In the genomic region with DNA sequence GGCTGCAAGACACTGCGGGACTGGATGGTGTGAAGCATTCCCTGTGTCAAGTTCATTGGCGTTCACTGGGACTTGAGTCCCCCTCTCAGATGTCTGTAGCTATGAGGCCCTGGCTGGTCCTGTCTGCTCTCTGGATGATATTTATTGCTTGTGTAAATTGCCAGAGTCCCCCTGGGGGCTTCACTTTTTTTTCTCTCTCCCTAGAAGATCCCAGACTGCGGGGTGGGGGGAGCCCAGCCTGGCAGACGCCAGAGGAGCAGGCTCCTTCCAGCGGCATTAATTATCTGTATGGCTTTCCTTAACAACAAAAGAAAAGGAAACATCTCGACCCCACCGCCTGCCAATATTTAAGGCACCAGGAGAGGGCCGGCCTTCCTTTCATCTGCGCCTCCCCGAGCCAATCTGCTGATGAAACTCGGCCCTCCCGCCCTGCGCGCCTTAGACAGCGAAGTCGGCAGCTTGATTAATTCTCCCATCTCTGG, we compare ENCODE assay signal across 10 mouse cellular contexts.
DNase-seq lines count a peak whose midpoint lies in the region; ATAC-seq lines count a peak whose summit lies in the region.
"Had no signal": no experiment of that assay in that cellular context is flagged by ENCODE, and none has a peak within 500 bp of the region (broad histone marks: within the 10 kb centered on the region; RNA-seq: fewer than 3 reads in every experiment).

No protein-coding gene starts in this region.

- no peaks in the 10 kb centered on the region for H3K27me3 ChIP-seq in heart, embryonic 13.5 days (replicated peaks)
- no peaks in the 10 kb centered on the region for H3K27me3 ChIP-seq in intestine, embryonic 14.5 days (replicated peaks; ENCODE audit: control insufficient read depth, insufficient read depth, low read length)
- H3K27me3 ChIP-seq in midbrain, embryonic 15.5 days (replicated peaks), result no peaks in the 10 kb centered on the region
- H3K27me3 ChIP-seq: embryonic facial prominence, embryonic 15.5 days; liver, embryonic 13.5 days had no signal

- no peak overlapping the region for H3K4me3 ChIP-seq in heart, embryonic 13.5 days
- no peak overlapping the region for H3K4me3 ChIP-seq in intestine, embryonic 14.5 days (ENCODE audit: low read depth, low read length)
- H3K4me3 ChIP-seq in midbrain, embryonic 15.5 days, result no peak overlapping the region
- H3K4me3 ChIP-seq: embryonic facial prominence, embryonic 15.5 days; liver, embryonic 13.5 days had no signal

- no peaks in the 10 kb centered on the region for H3K9me3 ChIP-seq in heart, embryonic 13.5 days
- no peaks in the 10 kb centered on the region for H3K9me3 ChIP-seq in intestine, embryonic 14.5 days (ENCODE audit: control insufficient read depth, low read length)
- H3K9me3 ChIP-seq in midbrain, embryonic 15.5 days, result no peaks in the 10 kb centered on the region
- H3K9me3 ChIP-seq: embryonic facial prominence, embryonic 15.5 days; liver, embryonic 13.5 days had no signal

- peak overlapping the region; percentile 17; the same call in 1 of the 2 replicates for H3K27ac ChIP-seq in heart, embryonic 13.5 days (replicated peaks)
- H3K27ac ChIP-seq in intestine, embryonic 14.5 days (ENCODE audit: low read depth), result peak overlapping the region; percentile 69
- peak overlapping the region; percentile 80 for H3K27ac ChIP-seq in midbrain, embryonic 15.5 days
- H3K27ac ChIP-seq: embryonic facial prominence, embryonic 15.5 days; liver, embryonic 13.5 days had no signal

- H3K9ac ChIP-seq in heart, embryonic 13.5 days, result no peak overlapping the region
- H3K9ac ChIP-seq in intestine, embryonic 14.5 days (ENCODE audit: low read length), result no peak overlapping the region
- H3K9ac ChIP-seq in midbrain, embryonic 15.5 days, result peak overlapping the region; percentile 20; the same call in 1 of the 2 replicates
- H3K9ac ChIP-seq: embryonic facial prominence, embryonic 15.5 days; liver, embryonic 13.5 days had no signal

- H3K36me3 ChIP-seq in heart, embryonic 13.5 days, result no peaks in the 10 kb centered on the region
- H3K36me3 ChIP-seq in intestine, embryonic 14.5 days (ENCODE audit: control insufficient read depth, insufficient read depth, low read length), result no peaks in the 10 kb centered on the region
- H3K36me3 ChIP-seq in midbrain, embryonic 15.5 days (replicated peaks), result no peaks in the 10 kb centered on the region
- H3K36me3 ChIP-seq: embryonic facial prominence, embryonic 15.5 days; liver, embryonic 13.5 days had no signal

- peaks cover 37% of the 10 kb centered on the region for H3K4me1 ChIP-seq in heart, embryonic 13.5 days
- H3K4me1 ChIP-seq in intestine, embryonic 14.5 days (replicated peaks; ENCODE audit: control insufficient read depth, insufficient read depth, low read length), result peaks cover 30% of the 10 kb centered on the region
- H3K4me1 ChIP-seq in midbrain, embryonic 15.5 days, result peaks cover 15% of the 10 kb centered on the region
- H3K4me1 ChIP-seq: liver, embryonic 13.5 days had no signal

- WGBS in heart, embryonic 13.5 days, result 34% methylated on average over 16 of the region's 16 CpGs
- 16% methylated on average over 16 of the region's 16 CpGs for WGBS in intestine, embryonic 14.5 days
- 4% methylated on average over 16 of the region's 16 CpGs for WGBS in midbrain, embryonic 15.5 days

- DNase-seq in heart, adult 8-10 months (ENCODE audit: low spot score), result no peak
- DNase-seq in embryo, embryonic 11 days, result peak; percentile 85
- DNase-seq in intestine, embryonic 14.5 days (ENCODE audit: low spot score), result peak; percentile 68
- DNase-seq in cerebellum, adult 8-10 months, result no peak
- DNase-seq in cerebellum, adult 11 months, result no peak
- no peak for DNase-seq in thymus, adult 18-20 months
- DNase-seq: liver, embryonic 13.5 days had no signal

- H3K4me2 ChIP-seq in heart, embryonic 13.5 days, result peak overlapping the region; percentile 37; the same call in 1 of the 2 replicates
- peak overlapping the region; percentile 28 for H3K4me2 ChIP-seq in intestine, embryonic 14.5 days (ENCODE audit: low read length)
- peak overlapping the region; percentile 32 for H3K4me2 ChIP-seq in midbrain, embryonic 15.5 days
- H3K4me2 ChIP-seq: embryonic facial prominence, embryonic 15.5 days; liver, embryonic 13.5 days had no signal

- no peak for ATAC-seq in heart, embryonic 13.5 days (ENCODE audit: extremely low read depth, insufficient number of reproducible peaks, low FRiP score, low TSS enrichment)
- peak; percentile 41; the same call in 1 of the 2 replicates for ATAC-seq in intestine, embryonic 14.5 days (replicated peaks; ENCODE audit: low FRiP score, low TSS enrichment, low read depth)
- ATAC-seq in midbrain, embryonic 15.5 days (replicated peaks), result peak; percentile 67

Comparison
In these comparisons a context has a peak if more than half of its experiments do, and no peak if none do; other contexts are left out.
1. H3K27ac ChIP-seq: peak in every context shown above with its lines; median percentile 80 in midbrain, embryonic 15.5 days; 69 in intestine, embryonic 14.5 days; 17 in heart, embryonic 13.5 days.
2. DNase-seq: peak in embryo, embryonic 11 days (single experiment) and intestine, embryonic 14.5 days (single experiment); none in heart, adult 8-10 months (single experiment), cerebellum, adult 8-10 months (single experiment), cerebellum, adult 11 months (single experiment) and thymus, adult 18-20 months (0 of 2).
3. Peak in every context shown above with its lines, with median percentiles within 50 percentile points of each other: H3K4me2 ChIP-seq.